Mouse (Mus musculus) neural tube, embryonic 12.5 days (tissue): ENCODE measurements at regions not wholly inside any gene's neighbourhood (a gene's known extent, or its start where the extent isn't known, plus 50 kb on each side); places are given as distances from the start of the nearest gene placed in this dataset.

Source experiments
- ATAC-seq: fragments of 200-750 bp; cut with Nextera tagmentation; 2 replicates; pipeline ENCODE4 v1.8.0; 2017; ENCODE audit warnings: low read depth, mild to moderate bottlenecking, moderate TSS enrichment, moderate library complexity; ENCODE audit not compliant: low FRiP score
- H3K27ac ChIP-seq: fragments of 300-500 bp; sonication (generic); 2 replicates; pipeline ENCODE4 v1.5.1; 2016
- H3K27me3 ChIP-seq: fragments of 300-500 bp; sonication (generic); replicated peaks from 2 replicates; pipeline ENCODE4 v1.6.1; 2016; ENCODE audit warnings: mild to moderate bottlenecking
- H3K36me3 ChIP-seq: fragments of 300-500 bp; sonication (generic); 2 replicates; pipeline ENCODE4 v1.6.1; 2016; ENCODE audit warnings: mild to moderate bottlenecking
- H3K4me1 ChIP-seq: fragments of 300-500 bp; sonication (generic); 2 replicates; pipeline ENCODE4 v1.6.1; 2016
- H3K4me2 ChIP-seq: fragments of 300-500 bp; sonication (generic); replicated peaks from 2 replicates; pipeline ENCODE4 v1.6.1; 2016; ENCODE audit warnings: mild to moderate bottlenecking
- H3K4me3 ChIP-seq: fragments of 300-500 bp; sonication (generic); 2 replicates; pipeline ENCODE4 v1.5.1; 2016
- H3K9ac ChIP-seq: fragments of 300-500 bp; sonication (generic); 2 replicates; pipeline ENCODE4 v1.6.1; 2016; ENCODE audit warnings: mild to moderate bottlenecking
- H3K9me3 ChIP-seq: fragments of 300-500 bp; sonication (generic); 2 replicates; pipeline ENCODE4 v1.6.1; 2016; ENCODE audit warnings: mild to moderate bottlenecking
- WGBS: fragments of 180-500 bp; shearing (Covaris S2); methylation state at CpG from one replicate; pipeline ENCODE4 v1.1.7; 2016; 5-methylcytosine and 5-hydroxymethylcytosine counted together

DNA sequence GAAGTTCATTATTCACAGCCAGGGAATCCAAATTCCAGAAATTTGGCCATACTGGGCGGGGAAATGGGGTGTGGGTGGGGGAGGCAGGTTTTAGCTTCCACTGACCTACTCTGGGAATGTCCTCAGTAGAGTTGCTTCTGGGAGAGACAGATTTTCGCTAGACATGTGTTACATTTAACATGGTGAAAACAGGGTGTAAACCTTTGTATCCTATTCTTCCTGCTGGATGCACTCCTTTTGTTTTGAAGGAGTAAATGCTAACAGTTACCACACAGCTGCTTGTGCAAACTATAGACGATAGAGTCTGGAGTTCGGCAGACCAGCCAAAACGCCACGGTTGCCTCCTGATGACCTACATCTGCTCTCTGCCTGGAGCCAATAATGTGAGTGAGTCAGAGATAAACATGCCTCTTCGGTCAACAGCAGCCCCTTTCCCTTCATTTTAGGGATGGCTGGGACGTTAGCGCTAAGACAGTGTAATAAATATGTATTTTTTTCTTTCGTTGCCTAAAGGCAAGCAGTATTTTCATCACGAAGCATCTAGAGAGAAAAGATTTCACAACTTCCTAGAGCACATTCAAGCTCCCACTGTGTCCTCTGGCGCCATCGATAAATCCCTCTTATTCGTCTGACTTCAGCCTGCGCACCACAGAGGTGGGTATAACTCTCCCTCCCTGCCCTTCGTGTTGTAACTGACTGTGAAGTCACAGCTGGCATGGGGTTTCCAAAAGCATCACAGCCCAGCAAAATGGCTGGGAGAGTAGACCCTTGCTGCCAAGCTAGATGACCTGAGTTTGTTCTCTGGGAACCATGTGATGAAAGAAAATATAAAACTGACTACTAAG lies 207.1 kb upstream of the Pde3a start:
- no peaks in the 10 kb centered on the region for H3K4me1 ChIP-seq
- no peaks in the 10 kb centered on the region for H3K9me3 ChIP-seq
- H3K27ac ChIP-seq: no peak overlapping the region
- no peak overlapping the region for H3K4me3 ChIP-seq
- no peak for ATAC-seq
- no peak overlapping the region for H3K9ac ChIP-seq
- H3K27me3 ChIP-seq: no peaks in the 10 kb centered on the region
- no peaks in the 10 kb centered on the region for H3K36me3 ChIP-seq
- WGBS: 81% methylated on average over 16 of the region's 16 CpGs
- H3K4me2 ChIP-seq: no peak overlapping the region

DNA sequence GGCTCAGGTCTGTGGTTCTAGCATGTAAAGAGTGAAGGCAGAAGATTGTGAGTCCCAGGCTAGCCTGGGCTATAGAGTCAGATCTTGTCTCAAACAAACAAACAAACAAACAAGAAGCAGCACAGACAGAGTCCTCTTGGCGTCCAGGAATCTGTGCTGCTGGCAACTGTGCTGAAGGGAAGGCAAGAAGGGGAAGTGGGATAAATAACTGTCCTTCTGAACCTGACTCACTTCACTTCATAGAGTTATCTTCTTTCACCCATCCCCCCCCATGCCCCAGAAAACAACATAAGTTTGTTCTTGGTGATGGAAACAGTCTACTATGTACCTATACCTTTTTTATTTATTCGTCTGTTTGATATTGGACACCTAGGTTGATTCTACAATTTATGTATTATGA lies 200.8 kb upstream of the Pde3a start:
- no peaks in the 10 kb centered on the region for H3K36me3 ChIP-seq
- no peaks in the 10 kb centered on the region for H3K4me1 ChIP-seq
- no peak for ATAC-seq
- H3K9ac ChIP-seq: no peak overlapping the region
- no peaks in the 10 kb centered on the region for H3K27me3 ChIP-seq
- H3K4me2 ChIP-seq: no peak overlapping the region
- no peak overlapping the region for H3K27ac ChIP-seq
- no peak overlapping the region for H3K4me3 ChIP-seq
- H3K9me3 ChIP-seq: no peaks in the 10 kb centered on the region
- WGBS: 88% methylated on average over 2 of the region's 2 CpGs

DNA sequence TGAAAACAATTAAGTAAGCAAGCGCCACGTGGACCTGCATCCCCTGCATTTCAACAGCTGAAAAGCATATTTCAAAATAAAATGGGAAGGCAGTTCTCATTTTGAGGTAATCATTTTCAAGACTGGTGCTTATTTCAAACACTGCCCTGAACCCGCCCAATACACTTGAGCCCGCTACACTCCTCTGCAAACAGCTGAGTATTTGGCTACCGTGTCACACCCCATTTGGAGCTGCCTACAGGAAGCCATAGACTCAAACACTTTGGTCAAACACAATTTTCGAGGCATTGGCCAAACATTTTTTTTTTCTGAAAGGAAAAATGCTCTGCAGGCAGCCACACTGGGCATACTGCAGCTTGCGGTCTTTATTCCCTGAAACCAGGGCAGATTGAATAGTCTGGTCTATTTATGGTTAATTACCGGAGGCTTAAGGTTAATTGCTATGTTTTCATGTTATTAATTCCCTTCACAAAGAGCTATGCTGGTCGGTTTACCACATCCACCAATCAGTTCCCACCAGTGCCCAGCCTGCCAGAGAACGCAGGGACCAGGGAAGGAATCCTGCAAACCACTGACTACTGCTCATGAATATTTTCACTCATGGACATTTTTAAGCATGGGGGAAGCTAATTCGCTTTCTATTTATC lies 198.9 kb upstream of the Pde3a start:
- no peak overlapping the region for H3K4me2 ChIP-seq
- H3K9me3 ChIP-seq: no peaks in the 10 kb centered on the region
- no peaks in the 10 kb centered on the region for H3K27me3 ChIP-seq
- WGBS: 69% methylated on average over 11 of the region's 11 CpGs
- H3K27ac ChIP-seq: no peak overlapping the region
- no peaks in the 10 kb centered on the region for H3K36me3 ChIP-seq
- H3K9ac ChIP-seq: no peak overlapping the region
- H3K4me1 ChIP-seq: no peaks in the 10 kb centered on the region
- no peak for ATAC-seq
- H3K4me3 ChIP-seq: no peak overlapping the region

DNA sequence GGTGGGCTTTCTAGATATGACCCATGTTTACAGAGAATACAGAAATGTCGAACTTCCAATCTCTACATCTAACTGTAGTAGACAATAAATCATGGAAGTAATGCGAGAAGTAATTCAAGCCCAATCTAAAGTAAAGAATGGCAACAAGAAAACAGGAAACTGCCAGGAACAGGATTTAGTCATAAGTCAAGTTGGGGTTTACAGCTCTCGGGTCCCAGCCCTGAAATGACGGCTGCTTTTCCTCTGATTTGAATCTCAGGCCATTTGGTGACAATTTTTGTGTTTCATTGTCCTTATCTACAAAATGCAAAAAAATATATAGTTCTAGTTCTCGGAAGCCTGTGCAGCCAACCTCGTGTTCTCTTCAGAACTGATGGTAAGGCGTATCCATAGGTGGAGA lies 195.0 kb upstream of the Pde3a start:
- Histone ChIP-seq H3K36me3 (no peaks in the 10 kb centered on the region), H3K9ac (no peak overlapping the region), H3K4me2 (no peak overlapping the region), H3K4me3 (no peak overlapping the region), H3K4me1 (no peaks in the 10 kb centered on the region), H3K27ac (no peak overlapping the region), H3K27me3 (no peaks in the 10 kb centered on the region), H3K9me3 (no peaks in the 10 kb centered on the region; the same call in 1 of the 2 replicates)
- ATAC-seq: no peak
- whole genome bisulfite sequencing: 85% methylated on average over 7 of the region's 7 CpGs

DNA sequence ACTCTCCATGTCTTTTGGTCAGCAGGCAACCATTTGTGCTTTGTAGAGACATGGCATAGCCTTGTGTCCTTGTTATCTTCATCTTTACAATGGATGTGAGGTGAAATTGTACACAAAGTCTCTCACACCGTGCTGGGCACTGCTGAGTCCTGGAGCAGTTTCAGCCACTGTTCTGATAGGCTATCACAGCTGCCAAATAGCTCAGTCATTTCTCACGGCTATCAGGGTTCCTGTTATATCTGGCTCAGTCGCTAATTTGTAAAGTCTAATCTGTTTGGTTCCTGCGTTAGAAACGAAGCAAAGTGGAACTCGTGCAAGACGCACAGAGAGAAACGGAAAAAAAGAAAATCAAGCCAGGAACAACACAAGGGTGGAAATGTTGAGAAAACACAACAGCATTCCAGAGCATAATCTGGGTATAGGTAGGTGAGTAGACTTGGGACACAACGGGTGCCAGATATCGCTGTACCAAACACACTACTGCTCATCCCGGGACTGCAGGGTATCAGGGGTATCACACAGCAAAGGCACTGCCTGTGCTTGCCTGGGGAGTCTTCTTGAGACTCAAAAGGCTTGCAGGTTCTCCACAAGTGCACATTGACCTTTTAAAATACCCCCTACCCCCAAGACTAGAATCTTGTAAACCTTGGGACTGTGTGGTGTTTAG lies 189.7 kb upstream of the Pde3a start:
- Histone ChIP-seq H3K4me2 (no peak overlapping the region), H3K9ac (no peak overlapping the region), H3K27me3 (no peaks in the 10 kb centered on the region), H3K4me1 (no peaks in the 10 kb centered on the region), H3K9me3 (peaks cover 4% of the 10 kb centered on the region), H3K4me3 (no peak overlapping the region), H3K36me3 (no peaks in the 10 kb centered on the region), H3K27ac (no peak overlapping the region)
- no peak for ATAC-seq
- WGBS: 92% methylated on average over 11 of the region's 11 CpGs

DNA sequence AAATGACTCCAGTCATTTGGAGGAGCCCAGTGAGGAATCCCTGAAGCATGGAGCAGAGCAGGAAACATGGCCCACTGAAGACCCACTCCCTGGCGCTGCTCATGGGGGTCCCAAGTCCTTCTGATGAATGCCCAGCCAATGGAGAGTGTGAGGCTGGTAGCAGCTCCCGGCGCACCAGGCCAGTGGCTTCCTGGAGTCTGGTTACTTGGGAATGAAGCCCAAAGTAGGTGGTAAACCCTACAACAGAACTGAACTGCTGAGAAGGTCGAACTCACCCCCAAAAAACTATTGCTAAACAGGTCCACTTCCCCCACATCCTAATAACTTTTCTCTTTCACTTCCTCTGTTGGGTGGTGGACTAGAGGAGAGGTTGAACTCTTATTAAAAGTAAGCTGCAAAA lies 183.3 kb upstream of the Pde3a start:
- H3K4me3 ChIP-seq: no peak overlapping the region
- H3K27ac ChIP-seq: no peak overlapping the region
- no peak overlapping the region for H3K9ac ChIP-seq
- WGBS: 79% methylated on average over 4 of the region's 4 CpGs
- no peaks in the 10 kb centered on the region for H3K27me3 ChIP-seq
- no peaks in the 10 kb centered on the region for H3K36me3 ChIP-seq
- no peak overlapping the region for H3K4me2 ChIP-seq
- no peaks in the 10 kb centered on the region for H3K4me1 ChIP-seq
- ATAC-seq: no peak
- peaks cover 4% of the 10 kb centered on the region; the same call in 1 of the 2 replicates for H3K9me3 ChIP-seq

DNA sequence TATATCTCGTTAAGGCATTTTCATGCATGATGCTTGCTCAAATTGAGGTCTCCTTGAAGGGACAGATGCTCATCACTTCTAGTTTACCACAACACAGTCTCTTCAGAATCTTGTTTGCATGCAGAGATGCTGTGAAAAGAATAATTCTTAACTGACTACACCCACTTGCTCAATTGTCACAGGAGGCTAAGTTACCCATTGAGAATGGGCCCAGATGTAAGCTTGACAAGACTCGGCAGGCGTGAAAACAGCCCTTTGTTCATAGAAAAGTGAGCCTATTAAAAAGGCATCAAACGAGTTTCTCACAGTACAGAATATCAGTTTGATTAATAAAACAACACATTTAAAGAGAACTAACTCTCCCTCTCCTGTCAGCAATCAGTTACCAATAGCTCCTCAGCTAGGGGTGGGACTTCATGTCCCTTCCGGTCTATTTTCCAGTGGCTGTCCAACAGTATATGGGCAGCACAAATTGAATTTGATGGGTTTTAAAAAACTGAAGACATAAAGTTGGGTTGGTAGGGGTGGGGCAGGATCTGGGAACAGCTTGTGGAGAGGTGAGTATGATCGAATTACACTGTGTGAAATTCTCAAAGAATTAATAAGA lies 180.1 kb upstream of the Pde3a start:
- H3K9me3 ChIP-seq: peaks cover 3% of the 10 kb centered on the region; the same call in 1 of the 2 replicates
- 59% methylated on average over 6 of the region's 6 CpGs for WGBS
- no peak for ATAC-seq
- no peaks in the 10 kb centered on the region for H3K36me3 ChIP-seq
- H3K27me3 ChIP-seq: no peaks in the 10 kb centered on the region
- no peak overlapping the region for H3K27ac ChIP-seq
- no peaks in the 10 kb centered on the region for H3K4me1 ChIP-seq
- no peak overlapping the region for H3K9ac ChIP-seq
- H3K4me3 ChIP-seq: no peak overlapping the region
- no peak overlapping the region for H3K4me2 ChIP-seq

DNA sequence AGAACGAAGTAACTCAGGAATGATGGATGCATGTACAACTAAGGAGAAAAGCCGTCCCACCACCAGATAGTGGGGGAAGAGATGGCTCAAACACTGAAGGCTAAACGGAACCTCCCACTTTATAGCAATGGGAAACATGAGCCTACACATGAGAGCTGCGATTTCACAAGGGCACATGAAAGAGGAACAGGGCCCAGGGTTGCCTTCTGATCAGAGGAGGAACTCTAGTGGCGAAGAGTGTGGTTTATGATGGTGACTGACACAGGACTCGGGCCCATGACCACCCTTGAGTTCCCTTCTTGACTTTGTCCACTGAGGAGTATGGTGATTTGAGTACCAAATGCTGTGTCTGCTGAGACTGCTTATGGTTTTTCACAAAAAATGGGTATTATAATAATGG lies 179.2 kb upstream of the Pde3a start:
- Histone ChIP-seq H3K4me3 (no peak overlapping the region), H3K27ac (no peak overlapping the region), H3K27me3 (no peaks in the 10 kb centered on the region), H3K9me3 (no peaks in the 10 kb centered on the region), H3K4me1 (no peaks in the 10 kb centered on the region), H3K36me3 (no peaks in the 10 kb centered on the region), H3K9ac (no peak overlapping the region), H3K4me2 (no peak overlapping the region)
- WGBS: 92% methylated on average over 6 of the region's 6 CpGs
- no peak for ATAC-seq

DNA sequence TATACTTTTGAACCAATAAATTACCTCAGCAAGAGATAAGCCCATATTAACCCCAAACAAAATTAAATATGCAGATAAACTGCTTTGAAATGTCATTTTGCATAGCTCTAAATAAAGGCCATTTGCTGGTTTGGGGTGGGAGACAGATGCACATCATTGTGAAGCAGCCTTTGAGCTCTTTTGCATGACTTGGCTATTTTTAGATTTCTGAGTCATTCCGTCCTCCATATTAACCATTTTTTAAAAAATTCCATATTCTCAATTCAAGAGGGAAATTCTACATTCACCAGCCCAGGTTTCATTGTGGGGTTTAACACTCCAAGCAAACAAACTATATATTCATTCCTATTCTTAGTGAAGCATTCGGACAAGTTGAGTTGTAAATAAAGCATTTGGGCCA lies 177.6 kb upstream of the Pde3a start:
- no peak overlapping the region for H3K4me2 ChIP-seq
- H3K4me1 ChIP-seq: no peaks in the 10 kb centered on the region
- H3K4me3 ChIP-seq: no peak overlapping the region
- H3K9me3 ChIP-seq: no peaks in the 10 kb centered on the region
- H3K27me3 ChIP-seq: no peaks in the 10 kb centered on the region
- H3K36me3 ChIP-seq: no peaks in the 10 kb centered on the region
- ATAC-seq: no peak
- H3K9ac ChIP-seq: no peak overlapping the region
- WGBS: 91% methylated on average over 2 of the region's 2 CpGs
- H3K27ac ChIP-seq: no peak overlapping the region

DNA sequence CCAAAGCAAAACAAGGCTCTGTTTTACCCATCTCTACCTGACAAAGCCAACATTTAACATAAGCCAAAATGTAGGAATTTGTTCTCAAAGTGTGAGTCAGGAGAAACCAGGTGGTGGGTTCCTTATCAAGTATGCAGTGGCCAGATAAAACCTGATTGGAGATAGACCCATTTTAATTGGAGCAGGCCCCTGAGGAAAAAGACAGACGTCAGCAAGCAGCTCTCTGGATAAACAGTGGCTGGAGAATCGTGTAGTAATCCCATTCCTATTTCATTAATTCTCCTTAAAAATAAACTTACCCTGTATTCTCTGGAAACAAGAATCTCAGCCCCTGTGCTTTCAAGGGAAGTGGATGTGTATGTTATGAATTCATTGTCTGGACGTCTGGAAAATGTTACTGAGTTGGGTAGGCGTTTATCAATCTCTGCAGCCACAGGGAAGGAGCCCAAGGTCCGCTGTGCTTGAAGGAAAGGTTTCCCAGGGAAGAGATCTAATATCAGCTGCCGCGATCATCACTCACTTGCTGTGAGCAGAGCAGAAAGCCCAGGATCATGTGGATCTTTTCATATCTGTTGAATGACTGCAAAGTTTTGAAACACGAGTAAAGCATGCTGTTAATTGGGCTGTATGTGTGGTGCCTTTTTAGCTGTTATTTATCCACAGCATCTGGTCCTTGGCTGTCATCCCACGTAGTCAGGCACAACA lies 157.8 kb upstream of the Pde3a start:
- Histone ChIP-seq H3K27me3 (no peaks in the 10 kb centered on the region), H3K4me3 (no peak overlapping the region), H3K36me3 (no peaks in the 10 kb centered on the region), H3K9me3 (no peaks in the 10 kb centered on the region), H3K4me1 (no peaks in the 10 kb centered on the region), H3K27ac (no peak overlapping the region), H3K9ac (no peak overlapping the region), H3K4me2 (no peak overlapping the region)
- ATAC-seq: no peak
- WGBS: 71% methylated on average over 9 of the region's 9 CpGs

DNA sequence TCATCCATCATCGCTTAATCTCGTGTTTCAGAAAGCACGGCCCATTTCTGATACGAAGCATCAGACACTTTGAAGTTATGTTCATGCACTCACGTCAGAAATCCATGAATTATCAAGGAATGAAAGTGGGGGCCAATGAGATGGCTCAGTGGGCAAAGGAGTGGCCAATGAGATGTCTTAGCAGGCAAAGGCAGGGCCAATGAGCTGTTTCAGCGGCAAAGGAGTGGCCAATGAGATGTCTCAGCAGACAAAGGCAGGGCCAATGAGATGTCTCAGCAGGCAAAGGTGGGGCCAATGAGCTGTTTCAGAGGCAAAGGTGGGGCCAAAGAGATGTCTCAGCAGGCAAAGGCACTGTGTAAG lies 157.3 kb upstream of the Pde3a start:
- Histone ChIP-seq H3K27me3 (no peaks in the 10 kb centered on the region), H3K36me3 (no peaks in the 10 kb centered on the region), H3K4me2 (no peak overlapping the region), H3K27ac (no peak overlapping the region), H3K9me3 (no peaks in the 10 kb centered on the region), H3K4me1 (no peaks in the 10 kb centered on the region), H3K9ac (no peak overlapping the region), H3K4me3 (no peak overlapping the region)
- ATAC-seq: no peak
- 84% methylated on average over 6 of the region's 6 CpGs for WGBS
